Mouse (Mus musculus): Measurements from ENCODE around the gene Acsm4. TPM values are rescaled to one million over a fixed set of nuclear protein-coding genes. Genes with fewer than 3 reads are reported as not detected.
"Not testable (repeated sequence)": the region's sequence is repeated elsewhere in the genome, so short reads cannot be mapped to it uniquely, and the experiment has no call there.

Gene Acsm4
- not detected for total RNA-seq (2021)

GRCm38 (mm10) chr7:119689726-119690125, at the start of gene Acsm4:
Gene Acsm4 (plus strand): TSS chr7:119690026.
- DNase-seq (ENCODE audit: low spot score), result no peak
- intact Hi-C loops (cut with DNase I), result no loop called here

- intact Hi-C loops (cut with DNase I), result no loop called here
- DNase-seq (ENCODE audit: low spot score), result no peak
Measured at GRCm38 (mm10) chr7:119642307-119642706, 47.5 kb upstream of the Acsm4 start.

DNA sequence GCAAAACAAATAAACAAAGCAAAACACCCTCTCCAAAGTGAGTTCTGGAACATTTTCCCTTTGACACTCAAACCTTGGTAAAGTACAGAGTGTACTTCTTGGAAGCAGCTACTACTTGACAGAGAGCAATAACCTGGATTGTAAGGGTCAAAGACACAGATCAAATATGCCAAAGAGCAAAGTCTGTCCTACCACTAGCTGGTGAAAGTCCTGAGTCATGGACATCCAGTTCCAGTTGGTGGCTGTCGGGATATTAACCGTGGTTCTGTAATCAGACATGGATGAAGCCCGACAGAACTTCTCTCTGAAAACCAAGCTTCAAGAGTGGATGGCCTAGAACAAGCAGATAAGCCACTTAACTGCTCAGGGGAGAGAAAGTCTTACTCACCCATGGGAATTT, 21.9 kb upstream of the Acsm4 start:
- intact Hi-C loops (cut with DNase I), result no loop called here
- DNase-seq (ENCODE audit: low spot score), result no peak

DNA sequence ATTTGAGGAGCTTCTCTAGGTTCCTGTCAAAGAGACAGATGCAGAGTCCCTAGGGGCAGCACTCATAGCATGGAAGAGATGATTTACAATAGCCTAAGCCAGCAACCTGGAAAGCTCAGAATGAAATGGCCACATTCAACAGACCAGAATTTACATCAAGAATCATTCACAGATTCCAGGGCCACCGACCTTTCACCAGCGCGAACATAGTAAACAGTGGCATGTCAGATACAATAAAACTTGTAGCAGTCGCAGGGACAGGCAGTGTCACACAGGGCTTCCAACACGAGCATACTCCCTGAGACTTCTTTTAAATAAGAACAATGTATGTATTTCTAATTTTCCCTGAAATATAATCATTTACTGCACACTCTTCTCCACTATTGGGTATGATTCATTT, 19.4 kb upstream of the Acsm4 start:
- no peak for DNase-seq (ENCODE audit: low spot score)
- intact Hi-C loops (cut with DNase I), result loop anchor here (5.0 to 10.0 kb wide), 2 partner anchors 156 to 657 kb away; partner anchors contain the start of genes Abca15 and Acsm5

DNA sequence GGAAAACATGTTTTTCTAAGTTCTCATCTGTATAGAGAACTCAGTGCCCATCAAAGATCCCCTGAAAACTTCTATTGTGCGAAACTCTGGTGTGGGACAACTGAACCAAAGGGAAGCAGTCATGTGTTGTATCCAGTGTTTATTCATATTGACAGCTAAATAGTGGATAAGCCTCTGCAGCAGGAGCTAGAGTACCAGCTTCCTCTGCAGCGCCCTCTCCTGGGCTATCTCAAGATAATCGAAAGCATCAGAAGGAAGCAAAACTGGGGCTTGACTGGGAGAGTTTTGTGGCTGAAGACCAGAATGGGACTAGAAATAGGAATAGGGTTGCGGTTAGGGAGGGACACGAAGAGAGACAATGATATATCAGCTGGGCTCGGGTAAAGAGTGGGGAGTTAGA, 18.9 kb upstream of the Acsm4 start:
- DNase-seq (ENCODE audit: low spot score), result no peak
- intact Hi-C loops (cut with DNase I), result loop anchor here (5.0 to 10.0 kb wide), 2 partner anchors 156 to 656 kb away; partner anchors contain the start of genes Abca15 and Acsm5

DNA sequence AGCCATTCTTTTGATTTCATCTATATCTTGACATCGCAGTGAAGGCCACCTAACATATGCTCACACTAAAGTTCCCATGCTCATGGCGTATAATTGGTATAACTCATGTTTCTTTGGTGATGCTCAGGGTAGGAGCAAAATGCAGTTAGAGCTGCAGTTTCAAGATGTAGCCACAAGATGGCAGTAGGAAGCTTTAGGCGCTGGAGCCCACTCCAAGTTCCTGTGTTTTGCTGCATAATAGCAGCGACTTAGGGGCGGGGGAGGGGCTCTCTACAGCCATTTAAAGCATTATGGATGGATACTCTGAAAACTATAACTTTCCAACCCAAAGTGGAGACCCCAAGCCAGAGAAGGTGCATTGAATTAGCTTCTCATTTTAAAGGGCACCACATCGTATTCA, 16.4 kb upstream of the Acsm4 start:
- intact Hi-C loops (cut with DNase I), result loop anchor here (5.0 to 10.0 kb wide), 2 partner anchors 159 to 654 kb away; partner anchors contain the start of genes Abca15 and Acsm5
- DNase-seq (ENCODE audit: low spot score), result no peak

DNA sequence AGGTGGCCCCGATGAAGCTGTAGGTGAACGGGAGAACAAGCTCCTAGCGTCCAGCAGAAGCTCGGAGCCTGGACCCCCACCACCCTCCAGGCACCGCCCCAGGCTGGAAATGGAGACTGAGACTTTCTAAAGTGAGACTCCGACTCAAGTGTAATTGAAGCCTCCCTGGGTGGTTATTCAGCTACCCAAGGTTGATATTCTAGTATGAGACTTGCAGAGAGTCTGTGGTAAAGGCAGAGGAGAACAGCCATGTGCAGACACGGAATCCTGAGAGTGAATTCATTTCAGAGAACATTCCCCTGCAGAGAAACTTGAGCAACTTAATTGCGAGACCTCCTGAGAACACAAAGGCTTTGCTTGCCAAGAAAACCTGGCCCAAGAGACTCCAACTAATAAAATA, 9.7 kb upstream of the Acsm4 start:
- no peak for DNase-seq (ENCODE audit: low spot score)
- intact Hi-C loops (cut with DNase I), result no loop called here

DNA sequence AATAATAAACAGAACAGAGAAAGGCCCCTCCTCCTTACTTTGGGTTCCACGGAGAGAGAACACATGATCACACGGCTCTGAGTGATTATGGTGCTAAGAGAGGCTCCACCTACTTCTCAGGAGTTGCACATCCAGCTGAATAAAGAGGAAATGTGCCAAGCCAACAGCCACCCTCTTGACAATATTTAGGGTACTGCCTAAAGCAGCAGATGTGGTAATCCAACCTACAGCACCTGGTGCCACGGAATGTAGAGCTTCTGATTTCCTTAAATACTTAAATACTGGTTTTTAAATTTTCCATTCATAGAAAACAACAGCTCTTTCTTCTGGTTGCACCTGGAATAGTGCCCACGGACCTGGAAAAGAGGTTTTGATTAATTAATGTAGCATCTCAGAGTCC, 7.1 kb upstream of the Acsm4 start:
- intact Hi-C loops (cut with DNase I), result no loop called here
- no peak for DNase-seq (ENCODE audit: low spot score)

- intact Hi-C loops (cut with DNase I), result no loop called here
- no peak for DNase-seq (ENCODE audit: low spot score)
Measured at GRCm38 (mm10) chr7:119692302-119692701, 2.5 kb downstream of the Acsm4 start.

GRCm38 (mm10) chr7:119694926-119695325, 5.1 kb downstream of the Acsm4 start:
- intact Hi-C loops (cut with DNase I), result no loop called here
- DNase-seq (ENCODE audit: low spot score), result no peak

- intact Hi-C loops (cut with DNase I), result loop anchor here (10.0 kb wide), 1 partner anchor 381 kb away; the partner anchor contains the start of gene Dnah3
- no peak for DNase-seq (ENCODE audit: low spot score)
Measured at GRCm38 (mm10) chr7:119714111-119714510, 24.3 kb downstream of the Acsm4 start.

DNA sequence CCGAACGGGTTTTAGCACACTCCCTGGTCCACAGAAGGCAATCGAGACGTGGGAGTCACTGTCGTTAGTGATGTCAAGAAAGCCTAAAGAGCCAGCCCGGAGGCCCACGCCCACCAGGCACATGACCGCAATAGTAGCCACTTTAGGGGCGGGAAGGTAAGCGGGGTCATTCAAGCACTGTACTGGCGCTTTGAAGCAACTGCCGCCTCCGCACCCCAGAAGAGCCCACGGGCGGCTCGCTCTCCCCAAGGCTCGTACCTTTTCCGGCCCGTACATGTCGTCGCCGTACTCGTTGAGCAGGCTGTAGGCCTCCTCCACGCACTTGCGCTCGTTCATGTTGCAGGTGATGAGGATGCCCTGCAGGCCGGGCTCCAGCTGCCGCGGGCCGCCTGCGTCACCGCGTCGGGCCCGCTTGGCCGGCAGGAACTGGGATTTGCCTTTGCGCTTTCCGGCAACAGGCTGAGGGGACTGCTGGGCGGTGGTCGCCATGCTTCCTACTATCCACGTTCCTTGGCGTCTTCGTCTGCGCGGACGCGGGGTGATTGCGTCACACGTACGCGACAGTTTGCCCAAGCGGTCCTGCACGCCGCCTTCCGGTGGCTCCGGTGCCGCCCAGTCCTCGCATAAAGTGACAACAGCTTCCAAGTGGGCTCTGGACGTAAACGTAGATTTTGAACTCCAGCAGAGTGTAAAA, 30.6 kb downstream of the Acsm4 start, which contains the start of gene Thumpd1:
Gene Thumpd1, minus strand, starts transcription at position 546 of the 694 bp plus-strand sequence.
- DNase-seq (ENCODE audit: low spot score), result peak; percentile 78
- intact Hi-C loops (cut with DNase I), result loop anchor here (5.0 kb wide), 1 partner anchor 177 kb away; the partner anchor contains the start of genes Dcun1d3 and Lyrm1

- DNase-seq (ENCODE audit: low spot score), result no peak
- intact Hi-C loops (cut with DNase I), result loop anchor here (5.0 kb wide), 1 partner anchor 176 kb away; the partner anchor contains the start of genes Dcun1d3 and Lyrm1
Measured at GRCm38 (mm10) chr7:119720947-119721310, 31.1 kb downstream of the Acsm4 start.

DNA sequence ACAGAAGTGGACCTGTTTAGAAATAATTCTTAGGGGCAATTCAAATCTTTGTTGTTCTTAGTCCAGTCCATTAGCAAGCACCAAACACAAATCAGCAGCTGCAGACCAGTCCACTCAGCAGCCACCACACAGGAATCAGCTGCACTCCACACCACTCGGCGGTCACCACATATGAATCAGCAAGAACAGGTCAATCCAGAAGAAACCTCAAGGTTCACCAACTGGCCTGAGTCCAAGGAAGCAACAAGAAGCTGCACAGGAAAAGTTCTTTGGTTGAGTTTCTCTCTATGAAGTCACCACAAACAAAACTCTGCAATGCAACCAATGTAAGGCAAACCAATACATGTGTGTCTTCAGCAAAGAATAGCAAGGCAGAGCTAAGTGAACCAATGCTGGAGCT, 37.8 kb downstream of the Acsm4 start:
- intact Hi-C loops (cut with DNase I), result no loop called here
- no peak for DNase-seq (ENCODE audit: low spot score)

DNA sequence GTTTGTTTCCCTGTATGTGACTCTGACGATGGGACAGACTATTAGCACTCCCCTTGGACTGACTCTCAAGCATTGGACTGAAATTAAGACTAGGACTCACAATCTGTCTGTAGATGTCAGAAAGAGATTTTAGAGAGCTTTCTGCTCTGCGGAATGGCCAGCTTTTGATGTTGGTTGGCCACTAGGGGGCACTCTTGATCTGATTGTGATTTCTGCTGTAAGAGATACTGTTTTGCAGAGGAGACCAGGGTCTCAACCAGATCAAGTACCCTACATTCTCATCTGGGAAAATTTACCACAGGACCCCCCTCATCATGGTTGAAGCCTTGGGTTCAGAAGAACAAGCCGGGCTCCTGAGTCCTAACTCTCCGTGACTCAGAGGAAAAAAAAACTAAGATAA, 41.4 kb downstream of the Acsm4 start:
- DNase-seq (ENCODE audit: low spot score); intact Hi-C loops (cut with DNase I): not testable (repeated sequence)

GRCm38 (mm10) chr7:119738877-119739276, 49.1 kb downstream of the Acsm4 start:
- DNase-seq (ENCODE audit: low spot score), result no peak
- intact Hi-C loops (cut with DNase I), result no loop called here

DNA sequence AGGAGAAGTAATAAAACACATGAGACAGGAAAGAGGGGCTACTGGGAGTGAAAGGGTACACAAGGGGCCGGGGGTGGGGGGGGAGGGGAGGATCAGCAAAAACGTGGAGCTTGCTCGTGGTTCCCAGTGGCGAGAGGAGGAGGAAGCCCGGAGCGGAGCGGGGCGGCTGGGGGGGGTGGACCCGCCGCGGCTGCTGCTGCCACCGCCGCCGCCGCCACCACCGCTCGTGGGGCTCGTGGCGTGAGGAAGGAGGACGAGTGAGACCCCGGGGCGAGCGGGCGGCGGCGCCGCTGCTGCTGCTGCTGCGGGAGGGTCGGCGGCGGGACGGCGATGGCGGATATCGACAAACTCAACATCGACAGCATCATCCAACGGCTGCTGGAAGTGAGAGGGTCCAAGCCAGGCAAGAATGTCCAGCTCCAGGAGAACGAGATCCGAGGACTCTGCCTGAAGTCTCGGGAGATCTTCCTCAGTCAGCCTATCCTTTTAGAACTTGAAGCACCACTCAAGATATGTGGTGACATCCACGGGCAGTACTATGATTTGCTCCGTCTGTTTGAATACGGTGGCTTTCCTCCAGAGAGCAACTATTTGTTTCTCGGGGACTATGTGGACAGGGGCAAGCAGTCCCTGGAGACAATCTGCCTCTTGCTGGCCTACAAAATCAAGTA, 50.1 kb downstream of the Acsm4 start:
- DNase-seq (ENCODE audit: low spot score); intact Hi-C loops (cut with DNase I): not testable (repeated sequence)

DNA sequence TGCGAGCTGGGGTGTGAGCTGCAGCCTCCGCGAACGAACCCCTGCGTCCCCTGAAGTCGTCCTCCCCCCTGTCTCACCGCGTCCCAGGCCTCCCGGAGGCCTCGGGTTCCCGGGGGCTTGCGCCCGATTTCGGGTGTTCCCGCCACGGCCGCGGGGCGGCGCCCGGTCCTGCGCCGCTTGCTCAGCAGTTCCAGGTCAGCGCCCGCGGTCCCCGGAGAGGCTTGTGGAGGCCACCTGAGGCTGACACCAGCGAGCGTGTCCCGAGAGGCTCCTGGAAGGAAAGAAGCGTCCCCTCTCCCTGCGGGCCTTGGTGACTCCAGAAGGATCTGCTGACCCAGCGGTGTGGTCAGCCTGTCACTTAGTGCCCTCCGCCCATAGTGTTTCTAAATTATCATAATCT, 54.5 kb downstream of the Acsm4 start:
- DNase-seq (ENCODE audit: low spot score), result no peak
- intact Hi-C loops (cut with DNase I), result no loop called here

DNA sequence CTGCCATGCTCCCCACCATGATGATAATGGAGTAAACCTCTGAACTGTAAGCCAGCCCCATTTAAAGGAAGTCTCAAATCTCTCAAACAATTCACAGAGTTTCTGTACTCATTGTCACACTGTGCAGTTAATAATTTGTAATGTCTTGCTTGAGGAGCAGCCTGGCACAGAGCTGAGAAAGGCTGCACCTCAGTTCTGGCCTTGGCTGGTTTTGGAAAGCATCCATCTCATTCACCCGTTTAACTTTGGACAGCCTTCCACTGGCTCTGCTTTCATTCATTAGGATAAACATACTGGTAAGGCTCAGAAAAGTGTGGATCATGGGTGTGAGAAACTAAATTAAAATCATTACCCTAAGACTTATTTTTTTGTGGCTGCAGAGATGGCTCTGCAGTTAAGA, 56.0 kb downstream of the Acsm4 start:
- DNase-seq (ENCODE audit: low spot score), result no peak
- intact Hi-C loops (cut with DNase I), result no loop called here

DNA sequence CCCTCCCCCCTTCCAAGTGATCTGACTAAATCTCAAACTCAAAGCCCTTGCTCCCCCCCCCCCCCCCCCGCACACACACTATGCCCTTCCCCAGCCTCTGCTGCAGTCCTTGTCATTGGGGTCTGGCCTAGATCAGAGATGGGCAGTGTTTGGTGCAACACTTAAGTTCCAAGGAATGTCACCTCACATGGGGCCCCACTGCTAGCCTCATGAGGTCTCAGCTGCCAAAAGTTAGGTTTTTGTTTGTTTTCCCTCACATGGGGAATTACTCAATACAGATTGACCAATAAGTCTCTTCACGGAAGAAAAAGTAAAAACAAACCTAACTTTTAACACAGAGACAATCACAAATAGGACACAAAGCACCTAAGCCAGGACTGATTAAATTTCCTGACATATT, 58.9 kb downstream of the Acsm4 start:
- intact Hi-C loops (cut with DNase I), result no loop called here
- no peak for DNase-seq (ENCODE audit: low spot score)

GRCm38 (mm10) chr7:119749942-119750341, 60.1 kb downstream of the Acsm4 start:
- DNase-seq (ENCODE audit: low spot score), result no peak
- intact Hi-C loops (cut with DNase I), result no loop called here
